Mouse (Mus musculus) heart, postnatal 0 days (tissue): ENCODE measurements around the gene Camk2n2.

Experiments used
- CTCF ChIP-seq: IDR thresholded peaks from 2 replicates; pipeline ENCODE4 v1.5.1; 2016; ENCODE audit warnings: antibody characterized with exemption, control low read depth, low read depth
- EP300 ChIP-seq: IDR thresholded peaks from 2 replicates; pipeline ENCODE4 v1.6.1; 2016; ENCODE audit warnings: antibody characterized with exemption, low read depth

- TF ChIP-seq CTCF, result no peak
- TF ChIP-seq EP300, result no peak
Measured at GRCm38 (mm10) chr16:20629731-20630634, 8.9 kb upstream of the Camk2n2 start, which contains the start of gene Ece2.
